Mouse (Mus musculus): ENCODE results near the gene Creb5. TPM values are rescaled to one million over a fixed set of nuclear protein-coding genes. Genes with fewer than 3 reads are reported as not detected.

Creb5 gene
- polyA plus RNA-seq, 1 experiment from 2014 or later: 3.5 TPM

DNA sequence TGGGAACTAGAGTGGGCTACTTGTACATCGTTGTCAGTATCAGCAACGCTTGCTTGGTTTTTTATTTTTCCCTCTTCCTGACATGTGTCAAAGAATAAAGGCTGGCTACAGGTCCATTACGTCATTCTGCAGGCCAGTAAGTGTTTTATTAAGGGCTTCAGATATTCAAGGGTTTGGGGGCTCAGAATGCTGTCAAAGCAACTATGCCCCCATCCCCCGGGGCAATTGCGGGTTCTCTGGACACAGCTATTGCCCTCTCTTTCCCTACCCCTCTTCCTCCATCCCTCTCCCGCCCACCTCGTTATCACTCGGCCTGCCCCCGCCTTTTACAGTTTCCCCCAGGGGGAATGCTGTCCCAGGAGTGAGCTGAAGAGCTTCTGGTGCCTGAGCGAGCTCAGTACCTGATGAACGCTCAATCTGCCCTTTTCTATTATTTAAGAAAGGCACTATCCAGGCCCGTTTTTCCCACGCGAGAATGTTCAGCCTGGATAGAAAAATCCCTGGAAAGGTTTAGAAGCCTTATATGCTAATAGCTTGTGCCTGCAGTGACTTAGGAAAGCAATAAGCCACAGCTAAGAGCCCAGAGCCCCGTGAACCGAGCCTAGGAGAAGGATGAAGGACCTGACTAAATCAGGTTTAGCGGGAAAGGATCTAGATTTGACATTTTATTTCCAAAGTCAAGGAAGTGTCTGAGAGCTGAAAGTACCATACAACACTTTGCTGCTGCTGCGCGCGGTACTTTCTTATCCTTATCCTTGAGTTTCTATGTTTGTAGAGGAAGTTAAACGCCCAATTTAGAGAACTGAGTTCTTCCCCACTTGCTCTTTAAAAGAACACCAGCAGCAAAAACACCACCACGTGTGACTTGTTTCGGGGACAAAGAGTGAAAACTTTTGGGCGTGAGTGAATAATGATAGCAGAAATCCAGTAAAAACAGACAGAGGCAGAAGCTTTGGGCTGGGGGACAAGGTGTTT, 1.8 kb downstream of the Creb5 start:
- ATAC-seq (ENCODE audit: low FRiP score, low TSS enrichment): no peak
- Histone ChIP-seq H3K9ac (replicated peaks; ENCODE audit: low read length) (peak overlapping the region; percentile 60), H3K27me3 (ENCODE audit: insufficient read depth, low read length) (peaks cover 66% of the 10 kb centered on the region), H3K9me3 (ENCODE audit: low read length) (no peaks in the 10 kb centered on the region), H3K4me2 (replicated peaks; ENCODE audit: low read depth, low read length) (peak overlapping the region; percentile 97), H3K36me3 (ENCODE audit: insufficient read depth, low read length) (no peaks in the 10 kb centered on the region), H3K27ac (ENCODE audit: low read length) (no peak overlapping the region), H3K4me3 (ENCODE audit: low read length) (peak overlapping the region; percentile 59), H3K4me1 (ENCODE audit: insufficient read depth, low read length) (peaks cover 20% of the 10 kb centered on the region)
- 4% methylated on average over 24 of the region's 24 CpGs for WGBS

DNA sequence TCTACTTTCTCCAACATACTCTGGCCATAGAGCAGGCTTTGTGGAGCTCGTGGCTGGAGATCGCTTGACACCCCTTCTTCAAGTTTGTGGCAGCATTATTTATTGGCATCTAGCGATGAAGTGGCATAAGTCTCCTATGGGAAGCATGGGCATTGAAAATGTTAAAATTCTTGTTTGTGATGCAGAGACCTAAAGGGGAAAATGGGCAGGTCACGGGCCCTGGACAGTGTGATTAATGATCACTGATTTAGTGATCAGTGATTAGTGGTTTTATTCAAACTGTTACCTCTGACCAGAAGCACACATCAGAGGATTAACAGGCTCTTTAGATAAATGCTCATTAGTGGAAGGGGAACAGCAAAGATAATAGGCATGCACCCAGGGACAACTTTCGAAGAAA, 2.6 kb downstream of the Creb5 start:
- Histone ChIP-seq H3K36me3 (ENCODE audit: insufficient read depth, low read length) (no peaks in the 10 kb centered on the region), H3K27ac (ENCODE audit: low read length) (no peak overlapping the region), H3K9me3 (ENCODE audit: low read length) (no peaks in the 10 kb centered on the region), H3K4me3 (ENCODE audit: low read length) (no peak overlapping the region), H3K9ac (replicated peaks; ENCODE audit: low read length) (no peak overlapping the region), H3K4me2 (replicated peaks; ENCODE audit: low read depth, low read length) (no peak overlapping the region), H3K4me1 (ENCODE audit: insufficient read depth, low read length) (peaks cover 27% of the 10 kb centered on the region), H3K27me3 (ENCODE audit: insufficient read depth, low read length) (peaks cover 58% of the 10 kb centered on the region)
- 19% methylated on average over 5 of the region's 5 CpGs for WGBS
- no peak for ATAC-seq (ENCODE audit: low FRiP score, low TSS enrichment)

GRCm38 (mm10) chr6:53290215-53290990, 3.3 kb downstream of the Creb5 start:
- Histone ChIP-seq H3K9ac (replicated peaks; ENCODE audit: low read length) (no peak overlapping the region), H3K27me3 (ENCODE audit: insufficient read depth, low read length) (peaks cover 51% of the 10 kb centered on the region), H3K4me3 (ENCODE audit: low read length) (no peak overlapping the region), H3K4me1 (ENCODE audit: insufficient read depth, low read length) (peaks cover 30% of the 10 kb centered on the region), H3K36me3 (ENCODE audit: insufficient read depth, low read length) (no peaks in the 10 kb centered on the region), H3K4me2 (replicated peaks; ENCODE audit: low read depth, low read length) (no peak overlapping the region), H3K27ac (ENCODE audit: low read length) (no peak overlapping the region), H3K9me3 (ENCODE audit: low read length) (no peaks in the 10 kb centered on the region)
- ATAC-seq (ENCODE audit: low FRiP score, low TSS enrichment): no peak
- 46% methylated on average over 8 of the region's 8 CpGs for WGBS

DNA sequence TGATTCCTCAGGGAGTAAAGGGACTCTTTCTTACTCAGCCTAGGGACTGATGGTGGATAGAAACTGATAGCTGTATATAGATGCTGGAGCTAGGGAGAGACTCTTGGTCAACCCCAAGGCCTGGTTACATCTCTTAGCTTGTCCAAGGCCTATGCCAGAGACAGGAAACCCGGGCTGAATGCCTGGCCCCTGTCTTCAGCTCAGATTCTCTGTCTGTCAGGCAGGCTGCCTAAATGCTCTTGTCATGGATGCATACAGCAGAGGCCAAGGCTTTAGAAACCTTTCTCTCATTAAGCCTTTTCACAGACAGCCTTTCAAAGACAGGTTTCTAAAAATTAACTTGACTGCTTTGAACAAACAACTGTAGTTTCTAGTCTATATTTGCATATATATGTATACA, 5.9 kb downstream of the Creb5 start:
- ATAC-seq (ENCODE audit: low FRiP score, low TSS enrichment): no peak
- no peaks in the 10 kb centered on the region for H3K36me3 ChIP-seq (ENCODE audit: insufficient read depth, low read length)
- H3K9ac ChIP-seq (replicated peaks; ENCODE audit: low read length): no peak overlapping the region
- H3K4me3 ChIP-seq (ENCODE audit: low read length): no peak overlapping the region
- WGBS: 62% methylated on average over 1 of the region's 1 CpGs
- no peak overlapping the region for H3K4me2 ChIP-seq (replicated peaks; ENCODE audit: low read depth, low read length)
- peaks cover 30% of the 10 kb centered on the region for H3K27me3 ChIP-seq (ENCODE audit: insufficient read depth, low read length)
- no peaks in the 10 kb centered on the region for H3K9me3 ChIP-seq (ENCODE audit: low read length)
- H3K4me1 ChIP-seq (ENCODE audit: insufficient read depth, low read length): peaks cover 22% of the 10 kb centered on the region
- H3K27ac ChIP-seq (ENCODE audit: low read length): no peak overlapping the region

DNA sequence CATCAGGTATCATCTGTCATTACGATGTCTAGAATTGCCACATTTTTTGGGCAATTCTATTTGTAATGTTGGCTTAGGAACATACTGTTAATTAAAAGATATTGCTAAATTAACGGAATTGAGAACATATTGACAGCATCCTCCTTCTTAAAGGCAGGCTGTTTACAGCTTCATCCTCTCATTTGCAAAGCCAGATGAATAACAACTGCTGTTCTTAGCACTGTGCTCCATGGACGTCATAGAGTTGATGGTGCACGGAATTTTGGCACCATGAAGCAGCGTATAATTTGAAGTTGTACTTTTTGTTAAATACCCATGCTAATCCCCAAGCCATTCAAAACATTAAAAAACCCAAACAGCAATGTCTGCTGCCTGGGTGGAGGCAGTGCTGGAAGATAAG, 10.8 kb downstream of the Creb5 start:
- WGBS: 79% methylated on average over 5 of the region's 5 CpGs

GRCm38 (mm10) chr6:53304201-53304600, 17.1 kb downstream of the Creb5 start:
- WGBS: 69% methylated on average over 2 of the region's 2 CpGs
- no peak for ATAC-seq (ENCODE audit: low FRiP score, low TSS enrichment)
- Histone ChIP-seq H3K9ac (replicated peaks; ENCODE audit: low read length) (no peak overlapping the region), H3K36me3 (ENCODE audit: insufficient read depth, low read length) (no peaks in the 10 kb centered on the region), H3K4me3 (ENCODE audit: low read length) (no peak overlapping the region), H3K27ac (ENCODE audit: low read length) (no peak overlapping the region), H3K4me2 (replicated peaks; ENCODE audit: low read depth, low read length) (no peak overlapping the region), H3K27me3 (ENCODE audit: insufficient read depth, low read length) (no peaks in the 10 kb centered on the region), H3K4me1 (ENCODE audit: insufficient read depth, low read length) (0 out of 2 replicates have a peak, but pooled peaks cover 7% of the 10 kb centered on the region), H3K9me3 (ENCODE audit: low read length) (no peaks in the 10 kb centered on the region)

More for the DNA sequence above, 10.8 kb downstream of the Creb5 start:
- H3K27me3 ChIP-seq (ENCODE audit: insufficient read depth, low read length): peaks cover 2% of the 10 kb centered on the region; the same call in 1 of the 2 replicates
- no peak overlapping the region for H3K4me2 ChIP-seq (replicated peaks; ENCODE audit: low read depth, low read length)
- no peak overlapping the region for H3K4me3 ChIP-seq (ENCODE audit: low read length)
- ATAC-seq (ENCODE audit: low FRiP score, low TSS enrichment): no peak
- no peaks in the 10 kb centered on the region for H3K9me3 ChIP-seq (ENCODE audit: low read length)
- peaks cover 10% of the 10 kb centered on the region; the same call in 1 of the 2 replicates for H3K4me1 ChIP-seq (ENCODE audit: insufficient read depth, low read length)
- H3K27ac ChIP-seq (ENCODE audit: low read length): no peak overlapping the region
- H3K9ac ChIP-seq (replicated peaks; ENCODE audit: low read length): no peak overlapping the region
- H3K36me3 ChIP-seq (ENCODE audit: insufficient read depth, low read length): no peaks in the 10 kb centered on the region

- no peak for ATAC-seq (ENCODE audit: low FRiP score, low TSS enrichment)
- Histone ChIP-seq H3K36me3 (ENCODE audit: insufficient read depth, low read length) (no peaks in the 10 kb centered on the region), H3K27ac (ENCODE audit: low read length) (no peak overlapping the region), H3K27me3 (ENCODE audit: insufficient read depth, low read length) (no peaks in the 10 kb centered on the region), H3K4me3 (ENCODE audit: low read length) (no peak overlapping the region), H3K9ac (replicated peaks; ENCODE audit: low read length) (no peak overlapping the region), H3K4me2 (replicated peaks; ENCODE audit: low read depth, low read length) (no peak overlapping the region), H3K9me3 (ENCODE audit: low read length) (no peaks in the 10 kb centered on the region), H3K4me1 (ENCODE audit: insufficient read depth, low read length) (peaks cover 12% of the 10 kb centered on the region; the same call in 1 of the 2 replicates)
- 93% methylated on average over 4 of the region's 4 CpGs for WGBS
Observed at GRCm38 (mm10) chr6:53306156-53306555, 19.1 kb downstream of the Creb5 start.

GRCm38 (mm10) chr6:53306710-53307109, 19.6 kb downstream of the Creb5 start:
- no peak overlapping the region for H3K4me3 ChIP-seq (ENCODE audit: low read length)
- no peak overlapping the region for H3K9ac ChIP-seq (replicated peaks; ENCODE audit: low read length)
- H3K27ac ChIP-seq (ENCODE audit: low read length): no peak overlapping the region
- H3K27me3 ChIP-seq (ENCODE audit: insufficient read depth, low read length): no peaks in the 10 kb centered on the region
- no peaks in the 10 kb centered on the region for H3K36me3 ChIP-seq (ENCODE audit: insufficient read depth, low read length)
- H3K4me1 ChIP-seq (ENCODE audit: insufficient read depth, low read length): peaks cover 17% of the 10 kb centered on the region; the same call in 1 of the 2 replicates
- no peak overlapping the region for H3K4me2 ChIP-seq (replicated peaks; ENCODE audit: low read depth, low read length)
- WGBS: 82% methylated on average over 5 of the region's 5 CpGs
- no peaks in the 10 kb centered on the region for H3K9me3 ChIP-seq (ENCODE audit: low read length)
- no peak for ATAC-seq (ENCODE audit: low FRiP score, low TSS enrichment)

- H3K9ac ChIP-seq (replicated peaks; ENCODE audit: low read length): no peak overlapping the region
- H3K27ac ChIP-seq (ENCODE audit: low read length): no peak overlapping the region
- no peak overlapping the region for H3K4me2 ChIP-seq (replicated peaks; ENCODE audit: low read depth, low read length)
- ATAC-seq (ENCODE audit: low FRiP score, low TSS enrichment): no peak
- H3K9me3 ChIP-seq (ENCODE audit: low read length): no peaks in the 10 kb centered on the region
- no peaks in the 10 kb centered on the region for H3K36me3 ChIP-seq (ENCODE audit: insufficient read depth, low read length)
- no peak overlapping the region for H3K4me3 ChIP-seq (ENCODE audit: low read length)
- H3K4me1 ChIP-seq (ENCODE audit: insufficient read depth, low read length): peaks cover 19% of the 10 kb centered on the region; the same call in 1 of the 2 replicates
- H3K27me3 ChIP-seq (ENCODE audit: insufficient read depth, low read length): no peaks in the 10 kb centered on the region
- WGBS: 28% methylated on average over 6 of the region's 6 CpGs
Observed at GRCm38 (mm10) chr6:53308684-53309083, 21.6 kb downstream of the Creb5 start.

All from kidney, embryonic 16.5 days (tissue).